Mouse (Mus musculus) intestine, embryonic 14.5 days (tissue): ENCODE results near the gene Oas1d. TPM values are rescaled to one million over a fixed set of nuclear protein-coding genes. Genes with fewer than 3 reads are reported as not detected.
"Not testable (repeated sequence)": the region's sequence is repeated elsewhere in the genome, so short reads cannot be mapped to it uniquely, and the experiment has no call there.

Source experiments
- ATAC-seq: fragments of 200-750 bp; cut with Nextera tagmentation; replicated peaks from 2 replicates; pipeline ENCODE4 v1.8.0; 2017; ENCODE audit warnings: low read depth, moderate number of reproducible peaks, moderate TSS enrichment, moderate library complexity; ENCODE audit not compliant: low FRiP score, low TSS enrichment
- DNase-seq: peaks from one replicate; pipeline ENCODE4 v3.0.0-alpha.2; 2018; ENCODE audit warnings: low spot score
- H3K27ac ChIP-seq: fragments of 300-500 bp; sonication (generic); 2 replicates; pipeline ENCODE4 v1.5.1; 2014; ENCODE audit warnings: low read depth, mild to moderate bottlenecking, control low read depth
- H3K27me3 ChIP-seq: fragments of 300-500 bp; sonication (generic); replicated peaks from 2 replicates; pipeline ENCODE4 v1.6.1; 2014; ENCODE audit warnings: low read length, control low read depth; ENCODE audit not compliant: control insufficient read depth, insufficient read depth
- H3K36me3 ChIP-seq: fragments of 300-500 bp; sonication (generic); 2 replicates; pipeline ENCODE4 v1.6.1; 2014; ENCODE audit warnings: low read length, control low read depth; ENCODE audit not compliant: control insufficient read depth, insufficient read depth
- H3K4me1 ChIP-seq: fragments of 300-500 bp; sonication (generic); replicated peaks from 2 replicates; pipeline ENCODE4 v1.6.1; 2014; ENCODE audit warnings: low read length, control low read depth, mixed read lengths; ENCODE audit not compliant: control insufficient read depth, insufficient read depth
- H3K4me2 ChIP-seq: fragments of 300-500 bp; sonication (generic); 2 replicates; pipeline ENCODE4 v1.6.1; 2014; ENCODE audit warnings: low read length
- H3K4me3 ChIP-seq: fragments of 300-500 bp; sonication (generic); 2 replicates; pipeline ENCODE4 v1.5.1; 2014; ENCODE audit warnings: low read depth, low read length, control low read depth, mixed read lengths
- H3K9ac ChIP-seq: fragments of 300-500 bp; sonication (generic); 2 replicates; pipeline ENCODE4 v1.6.1; 2014; ENCODE audit warnings: mild to moderate bottlenecking, low read length
- H3K9me3 ChIP-seq: fragments of 300-500 bp; sonication (generic); 2 replicates; pipeline ENCODE4 v1.6.1; 2016; ENCODE audit warnings: low read length, control low read depth; ENCODE audit not compliant: control insufficient read depth
- WGBS: fragments of 180-500 bp; shearing (Covaris S2); extraction: QIAGEN DNeasy Blood & Tissue Kit; methylation state at CpG from one replicate; pipeline ENCODE4 v1.1.7; 2014; 5-methylcytosine and 5-hydroxymethylcytosine counted together
- polyA plus RNA-seq: library from polyadenylated mRNA; unstranded; fragments of >200 nt; fragmentation: Nextera tagmentation; extraction: Ambion mirVana; gene quantifications from 2 replicates; pipeline ENCODE4 v1.2.1, GENCODE M21; 2014

Oas1d gene
- polyA plus RNA-seq, 1 experiment from 2014 or later: 0.11 TPM

DNA sequence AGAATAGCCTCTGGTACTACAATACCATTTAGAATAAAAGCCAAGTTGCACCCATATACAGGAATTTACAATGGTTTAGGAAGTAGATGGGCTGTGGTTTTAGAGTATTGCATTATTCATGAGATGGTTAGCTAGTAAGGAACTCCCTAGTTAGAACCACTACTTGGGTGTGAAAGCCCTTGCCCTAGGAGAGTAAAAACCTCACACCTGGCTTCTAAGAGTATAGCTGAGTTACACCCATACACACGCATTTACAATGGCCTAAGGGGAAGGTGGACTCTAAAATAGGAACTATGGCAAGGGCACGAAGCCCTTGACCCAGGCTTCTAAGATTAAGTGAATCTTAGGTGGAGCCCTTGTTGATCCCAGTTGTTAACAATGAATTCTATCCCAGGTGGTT lies 19.6 kb upstream of the Oas1d start:
- not testable (repeated sequence) for H3K9me3 ChIP-seq, H3K4me1 ChIP-seq, H3K4me2 ChIP-seq, DNase-seq, H3K4me3 ChIP-seq, H3K27ac ChIP-seq, H3K36me3 ChIP-seq, ATAC-seq, H3K27me3 ChIP-seq, H3K9ac ChIP-seq
- 74% methylated on average over 2 of the region's 2 CpGs for WGBS

DNA sequence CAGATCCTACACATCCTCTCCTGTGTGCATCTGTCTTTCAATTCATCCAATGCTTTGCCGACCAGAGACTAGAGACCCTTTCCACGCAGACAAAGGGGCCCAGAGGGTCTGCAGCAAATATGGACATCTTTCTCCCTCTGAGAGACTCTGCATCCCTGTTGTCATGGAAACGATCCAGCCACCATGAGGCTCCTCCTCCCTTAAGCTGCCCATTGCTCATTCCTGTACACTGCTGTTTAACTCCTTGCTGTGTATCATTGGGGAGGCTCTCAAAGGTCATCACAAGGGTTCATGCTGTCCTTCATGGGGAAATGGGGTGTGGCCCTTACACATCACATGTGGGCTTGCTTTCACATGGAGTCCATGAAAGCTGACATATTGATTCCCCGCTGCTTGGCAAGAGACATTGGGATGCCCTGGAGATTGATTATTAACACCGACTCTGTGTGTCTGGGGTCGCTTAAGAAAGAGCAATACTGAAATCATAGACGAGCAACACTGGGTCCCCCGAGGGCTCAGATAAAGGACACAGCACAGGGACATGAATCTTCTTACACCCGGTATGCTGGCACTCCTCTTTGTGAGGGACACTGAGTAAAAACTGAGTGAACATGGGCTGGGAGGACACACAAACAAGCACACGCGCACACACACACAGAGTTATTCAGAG lies 19.0 kb upstream of the Oas1d start:
- H3K9me3 ChIP-seq: no peaks in the 10 kb centered on the region
- ATAC-seq: no peak
- 90% methylated on average over 11 of the region's 11 CpGs for WGBS
- no peaks in the 10 kb centered on the region for H3K36me3 ChIP-seq
- no peaks in the 10 kb centered on the region for H3K27me3 ChIP-seq
- H3K4me1 ChIP-seq: no peaks in the 10 kb centered on the region
- DNase-seq: peak; percentile 27
- no peak overlapping the region for H3K9ac ChIP-seq
- H3K4me3 ChIP-seq: no peak overlapping the region
- H3K27ac ChIP-seq: no peak overlapping the region
- no peak overlapping the region for H3K4me2 ChIP-seq

DNA sequence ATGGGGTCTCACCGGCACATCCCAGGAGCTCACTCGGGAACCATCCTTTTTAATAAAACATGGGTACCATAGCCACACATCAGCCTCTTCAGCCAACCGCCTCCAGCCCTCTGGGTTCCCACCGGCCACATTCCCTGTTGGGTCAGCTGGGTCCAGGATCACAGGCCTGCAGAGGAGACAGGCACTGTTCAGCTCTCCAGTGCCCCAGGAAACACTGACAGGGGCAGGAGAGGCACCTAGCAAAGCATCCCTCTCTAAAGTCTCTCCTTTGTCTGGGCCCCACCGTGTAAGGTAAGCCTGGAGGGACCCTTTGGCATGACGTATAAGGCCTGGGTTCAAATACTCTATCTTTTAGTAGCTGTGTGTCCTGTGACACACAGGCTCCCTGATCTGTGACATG lies 16.0 kb upstream of the Oas1d start:
- H3K36me3 ChIP-seq: no peaks in the 10 kb centered on the region
- H3K27ac ChIP-seq: no peak overlapping the region
- H3K9me3 ChIP-seq: no peaks in the 10 kb centered on the region
- WGBS: 90% methylated on average over 6 of the region's 6 CpGs
- H3K4me3 ChIP-seq: no peak overlapping the region
- H3K9ac ChIP-seq: no peak overlapping the region
- H3K27me3 ChIP-seq: no peaks in the 10 kb centered on the region
- no peak overlapping the region for H3K4me2 ChIP-seq
- H3K4me1 ChIP-seq: no peaks in the 10 kb centered on the region
- DNase-seq: no peak
- ATAC-seq: no peak

DNA sequence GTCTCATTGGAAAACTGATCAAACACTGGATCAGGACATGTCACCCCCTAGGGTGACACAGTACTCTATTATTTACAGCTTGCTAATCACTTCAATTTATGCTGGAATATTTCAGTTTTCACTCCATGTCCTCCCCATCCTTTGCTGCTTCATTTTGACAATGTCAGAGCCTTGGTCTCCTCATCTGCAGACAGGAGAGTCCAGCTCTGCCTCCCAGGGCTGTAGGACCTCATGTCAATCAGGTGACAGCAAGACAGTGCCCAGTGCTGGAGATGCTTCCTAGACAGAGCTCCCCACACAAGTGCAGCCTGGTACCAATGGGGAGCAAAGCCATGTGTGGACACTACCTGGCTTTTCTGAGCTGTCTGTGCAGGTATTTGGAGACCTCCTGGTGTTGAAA lies 15.6 kb upstream of the Oas1d start:
- Histone ChIP-seq H3K9me3 (no peaks in the 10 kb centered on the region), H3K4me2 (no peak overlapping the region)
- DNase-seq: peak; percentile 31

DNA sequence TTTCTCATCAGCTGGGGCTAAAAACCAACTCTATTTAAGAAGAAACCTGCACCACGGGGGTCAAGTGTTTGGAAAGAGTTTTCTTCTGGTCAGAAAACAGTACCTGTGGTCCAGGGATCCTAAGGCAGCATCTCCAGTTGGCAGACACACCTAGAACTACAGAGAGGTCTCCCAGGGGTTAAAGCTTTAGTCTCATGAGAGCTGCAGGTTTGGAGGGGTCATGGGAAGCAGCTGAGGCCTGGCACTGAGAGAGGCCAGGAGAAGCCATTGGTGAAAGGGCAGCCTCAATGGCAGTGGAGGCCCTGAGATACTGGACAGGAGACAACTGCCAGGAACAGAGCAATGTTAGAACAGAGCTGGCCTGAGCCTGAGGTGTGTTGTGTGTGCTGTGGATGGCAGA lies 13.7 kb upstream of the Oas1d start:
- WGBS: 59% methylated on average over 1 of the region's 1 CpGs

More for the DNA sequence above, 15.6 kb upstream of the Oas1d start:
- ATAC-seq: no peak
- Histone ChIP-seq H3K4me1 (no peaks in the 10 kb centered on the region), H3K27ac (no peak overlapping the region), H3K27me3 (no peaks in the 10 kb centered on the region), H3K4me3 (no peak overlapping the region), H3K9ac (no peak overlapping the region), H3K36me3 (no peaks in the 10 kb centered on the region)

DNA sequence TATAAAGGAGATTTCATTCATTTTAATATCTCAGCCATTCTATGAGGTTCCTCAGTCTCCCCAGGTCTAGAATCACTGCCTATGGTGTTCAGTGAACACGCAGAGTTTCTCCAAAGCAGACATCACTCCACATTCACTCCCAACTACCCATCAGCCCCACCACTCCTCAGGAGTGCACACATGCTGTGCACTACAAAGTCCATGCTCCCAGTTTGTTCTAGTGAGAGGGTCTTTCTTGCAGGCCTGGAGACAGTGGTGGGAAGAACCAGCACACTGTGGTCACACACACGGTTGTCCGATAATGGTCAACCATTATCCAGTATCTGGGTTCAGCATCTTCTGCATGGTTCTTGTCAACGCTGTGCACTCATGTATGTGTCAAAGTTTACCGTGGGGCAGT lies 12.3 kb upstream of the Oas1d start:
- Histone ChIP-seq H3K4me2 (no peak overlapping the region), H3K9me3 (no peaks in the 10 kb centered on the region), H3K4me1 (no peaks in the 10 kb centered on the region), H3K27me3 (no peaks in the 10 kb centered on the region), H3K36me3 (no peaks in the 10 kb centered on the region), H3K27ac (no peak overlapping the region), H3K9ac (no peak overlapping the region), H3K4me3 (no peak overlapping the region)
- ATAC-seq (no peak), DNase-seq (no peak)
- 93% methylated on average over 5 of the region's 5 CpGs for WGBS

More for the DNA sequence above, 13.7 kb upstream of the Oas1d start:
- H3K27me3 ChIP-seq: no peaks in the 10 kb centered on the region
- H3K36me3 ChIP-seq: no peaks in the 10 kb centered on the region
- H3K4me1 ChIP-seq: no peaks in the 10 kb centered on the region
- H3K27ac ChIP-seq: no peak overlapping the region
- peak; percentile 7 for DNase-seq
- no peak overlapping the region for H3K4me3 ChIP-seq
- H3K4me2 ChIP-seq: no peak overlapping the region
- H3K9ac ChIP-seq: no peak overlapping the region
- H3K9me3 ChIP-seq: no peaks in the 10 kb centered on the region
- ATAC-seq: no peak

DNA sequence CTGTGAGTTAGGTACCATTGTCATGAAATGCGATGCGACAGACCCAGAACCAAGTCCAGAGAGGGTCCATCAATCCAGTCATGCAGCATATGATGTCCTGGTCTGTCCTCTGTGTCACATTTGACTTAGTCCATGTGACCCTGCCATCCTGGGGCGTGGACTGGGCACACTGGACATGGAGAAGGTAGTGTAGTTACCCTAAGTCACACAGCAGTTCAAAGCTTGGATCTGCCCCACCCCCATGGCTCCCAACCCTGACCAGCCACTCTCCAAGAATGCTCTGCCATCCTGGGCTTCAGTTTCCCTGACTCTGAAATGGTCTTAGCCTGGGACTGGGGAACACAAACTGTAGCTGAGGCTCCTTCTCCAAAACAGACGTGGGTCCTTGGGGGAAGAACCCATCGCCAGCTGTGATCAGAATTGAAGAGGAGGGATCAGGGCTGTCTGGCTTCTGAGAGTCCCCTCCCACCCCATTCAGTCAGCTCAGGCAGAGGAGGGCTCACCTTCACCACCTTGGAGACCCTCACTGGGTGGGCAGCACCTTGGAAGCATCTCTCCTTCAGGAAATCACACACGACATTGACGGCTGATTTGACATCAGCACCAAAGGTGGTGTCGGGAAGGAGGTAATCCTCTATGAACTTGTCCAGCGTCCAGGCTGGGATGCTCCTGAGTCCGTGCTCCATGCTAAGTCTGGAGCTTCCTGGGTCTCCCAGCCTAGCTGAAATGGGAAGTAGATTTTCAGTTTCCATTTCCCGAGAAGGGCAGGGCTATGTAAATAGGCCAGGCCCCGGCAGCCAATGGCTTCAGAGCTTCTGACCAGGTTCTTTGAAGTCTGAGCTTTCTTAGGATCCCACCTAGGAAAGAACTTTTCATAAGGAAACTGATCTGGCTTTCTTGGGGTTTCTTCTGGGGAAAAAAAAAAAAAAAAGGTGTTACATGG lies 7.3 kb upstream of the Oas1d start, which contains the start of gene Oas1a:
Gene Oas1a (minus strand): TSS at position 731 of the 943 bp plus-strand sequence.
- DNase-seq (peak; percentile 50), ATAC-seq (0 out of 2 replicates have a peak, but pooled peaks have one; percentile 50)
- H3K9ac ChIP-seq, H3K9me3 ChIP-seq, H3K4me1 ChIP-seq, H3K36me3 ChIP-seq, H3K4me2 ChIP-seq, H3K27me3 ChIP-seq, H3K4me3 ChIP-seq, H3K27ac ChIP-seq: not testable (repeated sequence)
- WGBS: 35% methylated on average over 8 of the region's 12 CpGs

DNA sequence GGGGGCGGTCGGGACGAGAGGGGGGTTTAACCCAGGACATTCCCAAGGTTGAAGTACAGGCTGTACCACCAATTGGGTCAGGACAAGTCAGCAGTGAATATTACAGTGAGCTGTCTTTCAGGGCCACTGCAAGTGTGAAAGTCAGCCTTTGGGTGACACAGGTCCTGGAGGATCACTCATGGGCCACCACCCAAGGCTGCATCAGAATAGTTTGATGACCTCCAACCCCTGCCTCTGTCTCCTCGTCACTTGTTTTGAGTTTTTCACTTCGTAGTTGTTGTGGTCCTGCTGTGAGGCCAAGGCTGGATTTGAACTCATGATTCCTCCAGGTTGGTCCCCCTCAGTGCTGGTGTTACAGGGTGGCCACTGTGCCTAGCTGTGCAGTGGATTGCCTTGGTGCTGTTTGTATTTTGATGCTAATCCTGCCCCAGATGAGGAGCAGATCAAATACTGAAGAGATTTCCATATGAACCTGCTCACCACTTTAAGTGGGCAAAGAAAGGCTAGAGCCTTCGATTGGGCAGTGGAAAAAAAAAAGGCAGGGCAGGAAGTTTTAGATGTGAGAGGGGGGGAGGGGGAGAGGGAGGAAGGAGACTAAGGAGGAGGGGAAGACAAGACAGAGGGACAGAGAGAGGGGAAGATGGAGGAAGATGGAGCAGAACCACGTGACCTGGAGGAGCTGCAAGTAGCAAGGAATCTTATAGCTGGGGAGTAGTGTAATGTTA lies 6.0 kb upstream of the Oas1d start:
- no peak overlapping the region for H3K4me2 ChIP-seq
- H3K27ac ChIP-seq: no peak overlapping the region
- 55% methylated on average over 7 of the region's 7 CpGs for WGBS
- no peak for ATAC-seq
- peak; percentile 32 for DNase-seq
- H3K9me3 ChIP-seq: no peaks in the 10 kb centered on the region
- H3K27me3 ChIP-seq: no peaks in the 10 kb centered on the region
- no peaks in the 10 kb centered on the region for H3K36me3 ChIP-seq
- H3K4me1 ChIP-seq: no peaks in the 10 kb centered on the region
- H3K9ac ChIP-seq: no peak overlapping the region
- H3K4me3 ChIP-seq: no peak overlapping the region
